Mouse (Mus musculus): ENCODE measurements at regions not wholly inside any gene's neighbourhood (a gene's known extent, or its start where the extent isn't known, plus 50 kb on each side); places are given as distances from the start of the nearest gene placed in this dataset.

DNA sequence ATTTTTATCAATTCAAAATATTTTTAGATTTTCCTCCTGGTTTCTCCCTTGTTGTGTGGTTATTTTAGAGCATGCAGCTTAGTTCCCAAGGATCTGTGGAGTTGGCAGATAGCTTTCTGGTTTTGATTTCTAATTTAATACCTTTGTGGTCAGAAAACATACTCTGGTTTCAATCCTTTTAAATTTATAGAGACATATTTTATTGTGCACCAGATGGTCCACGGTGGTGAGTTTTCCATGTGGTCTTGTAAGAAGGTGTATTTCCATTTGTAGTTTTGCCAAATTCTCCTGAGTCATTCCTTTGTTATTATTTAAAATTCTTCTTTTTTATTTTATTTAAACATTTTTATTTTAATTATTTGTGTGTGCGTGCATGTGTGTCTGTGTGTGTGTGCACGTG lies 154.5 kb downstream of the Lyplal1 start:
- H3K4me1 ChIP-seq (replicated peaks; ENCODE audit: control insufficient read depth, insufficient read depth, low read length) = no peaks in the 10 kb centered on the region
- H3K4me3 ChIP-seq (ENCODE audit: low read depth, low read length) = no peak overlapping the region
- DNase-seq (ENCODE audit: low spot score) (no peak), ATAC-seq (replicated peaks; ENCODE audit: low FRiP score) (no peak)
- H3K9ac ChIP-seq (ENCODE audit: low read depth, low read length) = no peak overlapping the region
- 95% methylated on average over 3 of the region's 3 CpGs for WGBS
- H3K4me2 ChIP-seq = no peak overlapping the region
- H3K27ac ChIP-seq (ENCODE audit: low read depth, low read length) = no peak overlapping the region
- H3K27me3 ChIP-seq (replicated peaks; ENCODE audit: control insufficient read depth, insufficient read depth, low read length) = no peaks in the 10 kb centered on the region
- no peaks in the 10 kb centered on the region for H3K9me3 ChIP-seq (ENCODE audit: control insufficient read depth, low read length)
- H3K36me3 ChIP-seq (ENCODE audit: control insufficient read depth, insufficient read depth, low read length) = no peaks in the 10 kb centered on the region

DNA sequence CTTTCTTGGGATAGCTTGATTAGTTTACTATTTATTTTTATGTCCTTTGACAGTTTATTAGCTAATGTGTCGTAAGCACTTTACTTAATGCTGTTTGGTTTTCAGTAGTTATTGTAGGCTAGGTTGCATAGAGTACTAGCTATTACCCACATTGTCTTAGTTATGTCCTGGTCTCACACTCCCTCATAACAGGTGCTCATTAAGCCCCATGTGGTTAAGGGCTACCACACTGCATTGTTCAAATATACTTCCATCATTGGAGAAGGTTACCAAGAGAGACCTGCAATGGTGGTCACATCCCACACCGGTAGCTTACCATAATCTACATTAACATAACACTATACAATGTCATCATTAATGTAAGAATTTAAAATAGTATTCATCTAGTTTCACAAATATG lies 153.3 kb downstream of the Lyplal1 start:
- WGBS = 90% methylated on average over 2 of the region's 2 CpGs
- Histone ChIP-seq H3K4me2 (no peak overlapping the region), H3K27ac (ENCODE audit: low read depth, low read length) (no peak overlapping the region), H3K36me3 (ENCODE audit: control insufficient read depth, insufficient read depth, low read length) (no peaks in the 10 kb centered on the region), H3K4me1 (replicated peaks; ENCODE audit: control insufficient read depth, insufficient read depth, low read length) (no peaks in the 10 kb centered on the region), H3K9me3 (ENCODE audit: control insufficient read depth, low read length) (no peaks in the 10 kb centered on the region), H3K27me3 (replicated peaks; ENCODE audit: control insufficient read depth, insufficient read depth, low read length) (no peaks in the 10 kb centered on the region), H3K9ac (ENCODE audit: low read depth, low read length) (no peak overlapping the region), H3K4me3 (ENCODE audit: low read depth, low read length) (no peak overlapping the region)
- DNase-seq (ENCODE audit: low spot score) (no peak), ATAC-seq (replicated peaks; ENCODE audit: low FRiP score) (no peak)

DNA sequence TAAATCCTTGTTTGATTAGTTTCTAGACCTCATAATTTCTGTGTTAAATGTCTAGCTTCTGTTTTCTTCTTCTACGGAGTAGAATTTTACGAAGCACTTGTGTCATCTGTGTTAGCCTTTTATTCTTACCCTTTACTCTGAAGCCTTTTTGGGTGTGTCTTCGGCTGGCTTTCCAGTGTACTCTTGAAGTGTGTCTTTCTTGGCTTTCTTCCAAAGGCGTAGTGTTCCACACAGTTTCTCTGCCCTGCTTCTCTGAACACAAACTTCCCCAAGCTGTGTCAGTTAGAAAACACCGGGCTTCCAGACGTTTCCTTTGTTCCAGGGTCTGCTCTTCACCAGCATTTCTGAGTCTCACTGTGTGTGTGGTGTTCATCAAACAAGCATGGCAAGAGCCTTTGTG lies 152.7 kb downstream of the Lyplal1 start:
- H3K36me3 ChIP-seq (ENCODE audit: control insufficient read depth, insufficient read depth, low read length) = no peaks in the 10 kb centered on the region
- no peak overlapping the region for H3K27ac ChIP-seq (ENCODE audit: low read depth, low read length)
- no peaks in the 10 kb centered on the region for H3K4me1 ChIP-seq (replicated peaks; ENCODE audit: control insufficient read depth, insufficient read depth, low read length)
- H3K4me3 ChIP-seq (ENCODE audit: low read depth, low read length) = no peak overlapping the region
- no peak for DNase-seq (ENCODE audit: low spot score)
- ATAC-seq (replicated peaks; ENCODE audit: low FRiP score) = no peak
- no peaks in the 10 kb centered on the region for H3K27me3 ChIP-seq (replicated peaks; ENCODE audit: control insufficient read depth, insufficient read depth, low read length)
- WGBS = 78% methylated on average over 6 of the region's 6 CpGs
- H3K9me3 ChIP-seq (ENCODE audit: control insufficient read depth, low read length) = no peaks in the 10 kb centered on the region
- no peak overlapping the region for H3K4me2 ChIP-seq
- H3K9ac ChIP-seq (ENCODE audit: low read depth, low read length) = no peak overlapping the region

DNA sequence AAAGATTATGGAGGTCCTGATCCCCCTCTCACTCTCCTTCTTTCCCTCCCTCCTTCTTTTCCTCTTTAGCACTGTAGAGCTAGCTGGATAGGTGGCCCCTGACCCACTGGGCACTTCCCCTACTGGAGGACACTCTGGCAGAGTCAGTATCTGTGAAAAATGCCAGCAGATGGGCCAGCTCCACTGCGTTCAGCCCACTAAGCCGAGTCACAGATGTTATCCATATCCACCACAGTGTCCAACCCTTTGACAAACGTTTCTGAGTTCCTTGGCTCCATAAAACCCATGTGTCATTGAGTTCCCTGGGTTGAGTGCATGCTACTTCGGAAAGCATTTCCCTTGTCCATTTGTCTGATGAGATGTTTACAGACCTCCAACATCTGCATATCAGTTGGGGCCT lies 149.9 kb downstream of the Lyplal1 start:
- no peaks in the 10 kb centered on the region for H3K36me3 ChIP-seq (ENCODE audit: control insufficient read depth, insufficient read depth, low read length)
- H3K27me3 ChIP-seq (replicated peaks; ENCODE audit: control insufficient read depth, insufficient read depth, low read length) = no peaks in the 10 kb centered on the region
- DNase-seq (ENCODE audit: low spot score) (no peak), ATAC-seq (replicated peaks; ENCODE audit: low FRiP score) (no peak)
- no peaks in the 10 kb centered on the region for H3K9me3 ChIP-seq (ENCODE audit: control insufficient read depth, low read length)
- WGBS = 78% methylated on average over 4 of the region's 4 CpGs
- H3K27ac ChIP-seq (ENCODE audit: low read depth, low read length) = no peak overlapping the region
- no peaks in the 10 kb centered on the region for H3K4me1 ChIP-seq (replicated peaks; ENCODE audit: control insufficient read depth, insufficient read depth, low read length)
- no peak overlapping the region for H3K9ac ChIP-seq (ENCODE audit: low read depth, low read length)
- no peak overlapping the region for H3K4me2 ChIP-seq
- H3K4me3 ChIP-seq (ENCODE audit: low read depth, low read length) = no peak overlapping the region

DNA sequence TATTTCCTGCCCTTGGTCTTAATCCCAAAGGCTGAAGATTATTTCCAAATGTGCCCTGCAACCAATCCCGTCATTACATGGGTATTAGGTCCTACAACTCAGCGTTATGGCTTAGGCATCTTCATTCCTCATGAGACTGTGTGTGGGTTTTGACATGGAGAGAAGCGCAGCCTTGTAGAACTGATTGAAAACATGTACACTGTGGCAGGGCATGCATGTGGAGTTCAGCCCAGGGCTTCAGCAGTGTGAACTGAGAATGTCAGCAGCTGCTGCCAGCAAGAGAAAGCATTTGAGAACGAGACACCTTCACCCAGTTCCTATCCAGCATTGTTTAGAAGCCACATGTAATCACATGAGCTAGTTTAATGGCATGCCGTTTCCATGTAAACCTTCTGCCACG lies 149.3 kb downstream of the Lyplal1 start:
- 73% methylated on average over 6 of the region's 6 CpGs for WGBS
- Histone ChIP-seq H3K4me3 (ENCODE audit: low read depth, low read length) (no peak overlapping the region), H3K9me3 (ENCODE audit: control insufficient read depth, low read length) (no peaks in the 10 kb centered on the region), H3K4me2 (no peak overlapping the region), H3K4me1 (replicated peaks; ENCODE audit: control insufficient read depth, insufficient read depth, low read length) (no peaks in the 10 kb centered on the region), H3K27me3 (replicated peaks; ENCODE audit: control insufficient read depth, insufficient read depth, low read length) (no peaks in the 10 kb centered on the region), H3K36me3 (ENCODE audit: control insufficient read depth, insufficient read depth, low read length) (no peaks in the 10 kb centered on the region), H3K27ac (ENCODE audit: low read depth, low read length) (no peak overlapping the region), H3K9ac (ENCODE audit: low read depth, low read length) (no peak overlapping the region)
- ATAC-seq (replicated peaks; ENCODE audit: low FRiP score) (no peak), DNase-seq (ENCODE audit: low spot score) (no peak)

DNA sequence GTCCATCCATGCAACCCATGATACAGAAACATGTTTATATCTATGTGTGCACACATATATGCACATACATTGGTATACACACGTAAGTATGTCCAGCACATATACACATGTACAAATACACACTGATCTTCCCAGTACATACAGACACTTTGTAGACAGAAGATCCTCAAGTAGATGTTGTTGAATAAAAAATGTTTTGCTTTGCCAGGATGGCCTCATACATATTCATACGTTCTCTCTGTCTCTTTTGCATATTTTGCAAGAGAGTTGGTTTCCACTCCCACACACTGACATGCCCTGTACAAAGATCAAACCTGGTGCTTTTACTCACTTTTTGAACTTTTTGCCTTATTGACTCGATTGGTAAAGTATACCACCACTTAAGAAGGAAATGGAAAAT lies 148.5 kb downstream of the Lyplal1 start:
- Histone ChIP-seq H3K9me3 (ENCODE audit: control insufficient read depth, low read length) (no peaks in the 10 kb centered on the region), H3K27me3 (replicated peaks; ENCODE audit: control insufficient read depth, insufficient read depth, low read length) (no peaks in the 10 kb centered on the region), H3K4me2 (no peak overlapping the region), H3K36me3 (ENCODE audit: control insufficient read depth, insufficient read depth, low read length) (no peaks in the 10 kb centered on the region), H3K27ac (ENCODE audit: low read depth, low read length) (no peak overlapping the region), H3K9ac (ENCODE audit: low read depth, low read length) (no peak overlapping the region), H3K4me1 (replicated peaks; ENCODE audit: control insufficient read depth, insufficient read depth, low read length) (no peaks in the 10 kb centered on the region), H3K4me3 (ENCODE audit: low read depth, low read length) (no peak overlapping the region)
- WGBS = 67% methylated on average over 3 of the region's 3 CpGs
- ATAC-seq (replicated peaks; ENCODE audit: low FRiP score) (no peak), DNase-seq (ENCODE audit: low spot score) (no peak)

DNA sequence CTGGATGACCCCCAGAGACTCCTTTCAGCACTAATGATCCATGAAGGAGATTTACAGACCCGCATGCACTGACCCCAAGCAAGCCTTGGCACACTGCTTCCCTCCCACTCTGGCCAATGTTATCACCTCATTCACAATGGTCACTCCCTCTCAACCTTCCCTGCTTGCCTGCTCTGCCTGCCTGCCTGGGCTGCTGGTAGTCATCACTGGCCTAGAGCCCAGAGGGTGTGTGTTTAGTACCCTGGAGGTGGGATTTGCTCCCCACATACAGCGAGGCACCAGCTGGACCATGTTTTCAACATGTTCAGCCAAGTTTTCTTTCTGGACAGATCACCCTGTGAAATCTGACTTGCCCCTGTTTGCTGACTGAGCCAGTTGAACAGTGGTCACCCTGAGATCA lies 147.9 kb downstream of the Lyplal1 start:
- H3K4me1 ChIP-seq (replicated peaks; ENCODE audit: control insufficient read depth, insufficient read depth, low read length) = no peaks in the 10 kb centered on the region
- H3K4me3 ChIP-seq (ENCODE audit: low read depth, low read length) = no peak overlapping the region
- no peak overlapping the region for H3K27ac ChIP-seq (ENCODE audit: low read depth, low read length)
- no peak overlapping the region for H3K4me2 ChIP-seq
- WGBS = 44% methylated on average over 2 of the region's 2 CpGs
- no peaks in the 10 kb centered on the region for H3K36me3 ChIP-seq (ENCODE audit: control insufficient read depth, insufficient read depth, low read length)
- no peak for ATAC-seq (replicated peaks; ENCODE audit: low FRiP score)
- no peak overlapping the region for H3K9ac ChIP-seq (ENCODE audit: low read depth, low read length)
- H3K9me3 ChIP-seq (ENCODE audit: control insufficient read depth, low read length) = no peaks in the 10 kb centered on the region
- H3K27me3 ChIP-seq (replicated peaks; ENCODE audit: control insufficient read depth, insufficient read depth, low read length) = no peaks in the 10 kb centered on the region
- no peak for DNase-seq (ENCODE audit: low spot score)

DNA sequence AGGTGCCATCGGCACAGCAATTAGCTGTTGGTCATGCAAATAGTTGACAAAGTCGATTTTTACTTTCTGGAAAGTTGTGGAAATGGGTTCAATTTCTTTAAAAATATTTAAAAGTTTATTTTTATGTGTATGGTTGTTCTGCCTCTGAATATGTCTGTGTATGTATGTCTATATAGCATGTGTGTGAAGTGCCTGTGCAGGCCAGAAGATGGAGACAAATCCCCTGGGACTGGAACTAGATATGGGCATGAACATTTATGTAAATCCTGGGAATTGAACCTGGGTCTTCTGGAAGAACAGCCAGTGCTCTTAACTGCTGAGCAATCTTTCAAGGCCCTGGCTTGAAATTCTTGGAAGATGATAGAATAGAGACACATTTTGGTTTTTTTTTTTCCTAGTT lies 140.0 kb downstream of the Lyplal1 start:
- Histone ChIP-seq H3K4me1 (replicated peaks; ENCODE audit: control insufficient read depth, insufficient read depth, low read length) (no peaks in the 10 kb centered on the region), H3K4me3 (ENCODE audit: low read depth, low read length) (no peak overlapping the region), H3K9ac (ENCODE audit: low read depth, low read length) (no peak overlapping the region), H3K27me3 (replicated peaks; ENCODE audit: control insufficient read depth, insufficient read depth, low read length) (no peaks in the 10 kb centered on the region), H3K9me3 (ENCODE audit: control insufficient read depth, low read length) (no peaks in the 10 kb centered on the region), H3K27ac (ENCODE audit: low read depth, low read length) (no peak overlapping the region), H3K4me2 (no peak overlapping the region), H3K36me3 (ENCODE audit: control insufficient read depth, insufficient read depth, low read length) (no peaks in the 10 kb centered on the region)
- DNase-seq (ENCODE audit: low spot score) = no peak
- WGBS = 70% methylated on average over 2 of the region's 2 CpGs
- ATAC-seq (replicated peaks; ENCODE audit: low FRiP score) = no peak

DNA sequence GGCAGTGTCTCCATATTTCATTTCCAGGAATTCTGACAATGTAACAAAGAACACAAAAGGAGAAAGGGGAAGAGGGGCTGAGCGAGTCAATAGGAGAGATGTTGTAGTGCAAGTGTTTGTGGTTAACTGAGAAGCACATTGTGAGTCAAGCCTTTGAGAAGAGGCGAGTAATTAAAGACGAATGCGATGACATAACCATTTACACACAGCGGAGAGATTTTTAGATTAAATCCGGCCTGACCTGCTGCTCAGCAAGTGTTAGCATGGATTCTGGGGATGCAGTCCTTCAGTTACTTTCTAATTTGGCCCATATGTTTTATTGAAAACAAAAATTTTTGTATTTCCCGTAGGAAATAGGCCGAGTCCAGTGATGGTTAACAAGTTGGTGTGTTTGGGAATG lies 127.7 kb downstream of the Lyplal1 start:
- Histone ChIP-seq H3K36me3 (ENCODE audit: control insufficient read depth, insufficient read depth, low read length) (no peaks in the 10 kb centered on the region), H3K4me2 (no peak overlapping the region), H3K27me3 (replicated peaks; ENCODE audit: control insufficient read depth, insufficient read depth, low read length) (no peaks in the 10 kb centered on the region), H3K27ac (ENCODE audit: low read depth, low read length) (no peak overlapping the region), H3K9me3 (ENCODE audit: control insufficient read depth, low read length) (no peaks in the 10 kb centered on the region), H3K4me1 (replicated peaks; ENCODE audit: control insufficient read depth, insufficient read depth, low read length) (no peaks in the 10 kb centered on the region), H3K4me3 (ENCODE audit: low read depth, low read length) (no peak overlapping the region), H3K9ac (ENCODE audit: low read depth, low read length) (no peak overlapping the region)
- DNase-seq (ENCODE audit: low spot score) (no peak), ATAC-seq (replicated peaks; ENCODE audit: low FRiP score) (no peak)
- WGBS = 82% methylated on average over 8 of the region's 8 CpGs

Measured in liver, embryonic 11.5 days (tissue).